Mouse (Mus musculus): ENCODE data around the gene Ptgdr. TPM values are rescaled to one million over a fixed set of nuclear protein-coding genes. Genes with fewer than 3 reads are reported as not detected.
"Not testable (repeated sequence)": the region's sequence is repeated elsewhere in the genome, so short reads cannot be mapped to it uniquely, and the experiment has no call there.

Gene Ptgdr
- total RNA-seq (2015; ENCODE audit: low replicate concordance) = not detected in 2 replicates
- total RNA-seq (2017; ENCODE audit: low replicate concordance) = not detected in 2 replicates

- no peak for ATAC-seq (replicated peaks; ENCODE audit: low FRiP score, poor library complexity, severe bottlenecking)
These were observed at the start of gene Ptgdr for GRCm38 (mm10) chr14:44858868-44859613. TSS of gene Ptgdr (minus strand) at chr14:44859375.

- no peak for ATAC-seq (replicated peaks; ENCODE audit: low FRiP score, poor library complexity, severe bottlenecking)
These were observed 48.6 kb upstream of the Ptgdr start for GRCm38 (mm10) chr14:44907774-44908173.

GRCm38 (mm10) chr14:44904199-44904598, 45.0 kb upstream of the Ptgdr start:
- ATAC-seq (replicated peaks; ENCODE audit: low FRiP score, poor library complexity, severe bottlenecking) = no peak

- not testable (repeated sequence) for ATAC-seq (replicated peaks; ENCODE audit: low FRiP score, poor library complexity, severe bottlenecking)
These were observed 42.6 kb upstream of the Ptgdr start for GRCm38 (mm10) chr14:44901735-44902134.

GRCm38 (mm10) chr14:44891387-44892132, 32.4 kb upstream of the Ptgdr start:
- ATAC-seq (replicated peaks; ENCODE audit: low FRiP score, poor library complexity, severe bottlenecking) = no peak

GRCm38 (mm10) chr14:44869686-44870085, 10.5 kb upstream of the Ptgdr start:
- ATAC-seq (replicated peaks; ENCODE audit: low FRiP score, poor library complexity, severe bottlenecking) = no peak

GRCm38 (mm10) chr14:44865661-44866060, 6.5 kb upstream of the Ptgdr start:
- no peak for ATAC-seq (replicated peaks; ENCODE audit: low FRiP score, poor library complexity, severe bottlenecking)

- ATAC-seq (replicated peaks; ENCODE audit: low FRiP score, poor library complexity, severe bottlenecking) = no peak
These were observed 3.9 kb upstream of the Ptgdr start for GRCm38 (mm10) chr14:44863086-44863485.

GRCm38 (mm10) chr14:44861161-44861560, 2.0 kb upstream of the Ptgdr start:
- no peak for ATAC-seq (replicated peaks; ENCODE audit: low FRiP score, poor library complexity, severe bottlenecking)

GRCm38 (mm10) chr14:44858372-44858771, 803 bp downstream of the Ptgdr start:
- no peak for ATAC-seq (replicated peaks; ENCODE audit: low FRiP score, poor library complexity, severe bottlenecking)

- not testable (repeated sequence) for ATAC-seq (replicated peaks; ENCODE audit: low FRiP score, poor library complexity, severe bottlenecking)
These were observed 8.5 kb downstream of the Ptgdr start for GRCm38 (mm10) chr14:44850637-44851036.

GRCm38 (mm10) chr14:44847740-44848139, 11.4 kb downstream of the Ptgdr start:
- no peak for ATAC-seq (replicated peaks; ENCODE audit: low FRiP score, poor library complexity, severe bottlenecking)

- ATAC-seq (replicated peaks; ENCODE audit: low FRiP score, poor library complexity, severe bottlenecking) = no peak
These were observed 12.5 kb downstream of the Ptgdr start for GRCm38 (mm10) chr14:44846558-44847263.

GRCm38 (mm10) chr14:44843768-44844755, 15.1 kb downstream of the Ptgdr start:
- no peak for ATAC-seq (replicated peaks; ENCODE audit: low FRiP score, poor library complexity, severe bottlenecking)

- ATAC-seq (replicated peaks; ENCODE audit: low FRiP score, poor library complexity, severe bottlenecking) = no peak
These were observed 20.5 kb downstream of the Ptgdr start for GRCm38 (mm10) chr14:44838685-44839084.

- ATAC-seq (replicated peaks; ENCODE audit: low FRiP score, poor library complexity, severe bottlenecking) = no peak
These were observed 24.0 kb downstream of the Ptgdr start for GRCm38 (mm10) chr14:44835132-44835531.

GRCm38 (mm10) chr14:44834134-44834533, 25.0 kb downstream of the Ptgdr start:
- ATAC-seq (replicated peaks; ENCODE audit: low FRiP score, poor library complexity, severe bottlenecking) = not testable (repeated sequence)

GRCm38 (mm10) chr14:44833096-44833495, 26.1 kb downstream of the Ptgdr start:
- not testable (repeated sequence) for ATAC-seq (replicated peaks; ENCODE audit: low FRiP score, poor library complexity, severe bottlenecking)

GRCm38 (mm10) chr14:44827736-44828135, 31.4 kb downstream of the Ptgdr start:
- no peak for ATAC-seq (replicated peaks; ENCODE audit: low FRiP score, poor library complexity, severe bottlenecking)

Measured in erythroblast, adult 5-6 weeks (primary cell).